Mouse (Mus musculus): ENCODE measurements around the gene Plb1. TPM values are rescaled to one million over a fixed set of nuclear protein-coding genes. Genes with fewer than 3 reads are reported as not detected.

The Plb1 gene
- polyA plus RNA-seq, 1 experiment: not detected

GRCm38 (mm10) chr5:32361441-32362235 is 129.1 kb downstream of the Plb1 start:
- Histone ChIP-seq H3K4me3 (ENCODE audit: insufficient read depth, low read length) (no peak overlapping the region), H3K4me1 (ENCODE audit: control insufficient read depth, insufficient read depth, low read length) (no peaks in the 10 kb centered on the region), H3K27ac (ENCODE audit: insufficient read depth, low read depth, low read length) (no peak overlapping the region)
- no peak for TF ChIP-seq POLR2A (IDR thresholded peaks at IDR 0.05; ENCODE audit: borderline replicate concordance, low read depth, low read length)
- no peak for TF ChIP-seq CTCF (IDR thresholded peaks at IDR 0.05; ENCODE audit: low read depth, low read length)

GRCm38 (mm10) chr5:32369391-32369790 is 136.9 kb downstream of the Plb1 start:
- no peak for TF ChIP-seq CTCF (IDR thresholded peaks at IDR 0.05; ENCODE audit: low read depth, low read length)
- TF ChIP-seq POLR2A (IDR thresholded peaks at IDR 0.05; ENCODE audit: borderline replicate concordance, low read depth, low read length): no peak
- Histone ChIP-seq H3K4me3 (ENCODE audit: insufficient read depth, low read length) (no peak overlapping the region), H3K4me1 (ENCODE audit: control insufficient read depth, insufficient read depth, low read length) (no peaks in the 10 kb centered on the region), H3K27ac (ENCODE audit: insufficient read depth, low read depth, low read length) (no peak overlapping the region)

GRCm38 (mm10) chr5:32371239-32371638 is 138.7 kb downstream of the Plb1 start:
- TF ChIP-seq POLR2A (IDR thresholded peaks at IDR 0.05; ENCODE audit: borderline replicate concordance, low read depth, low read length) (no peak), CTCF (IDR thresholded peaks at IDR 0.05; ENCODE audit: low read depth, low read length) (no peak)
- H3K4me1 ChIP-seq (ENCODE audit: control insufficient read depth, insufficient read depth, low read length): no peaks in the 10 kb centered on the region
- H3K27ac ChIP-seq (ENCODE audit: insufficient read depth, low read depth, low read length): no peak overlapping the region
- no peak overlapping the region for H3K4me3 ChIP-seq (ENCODE audit: insufficient read depth, low read length)

DNA sequence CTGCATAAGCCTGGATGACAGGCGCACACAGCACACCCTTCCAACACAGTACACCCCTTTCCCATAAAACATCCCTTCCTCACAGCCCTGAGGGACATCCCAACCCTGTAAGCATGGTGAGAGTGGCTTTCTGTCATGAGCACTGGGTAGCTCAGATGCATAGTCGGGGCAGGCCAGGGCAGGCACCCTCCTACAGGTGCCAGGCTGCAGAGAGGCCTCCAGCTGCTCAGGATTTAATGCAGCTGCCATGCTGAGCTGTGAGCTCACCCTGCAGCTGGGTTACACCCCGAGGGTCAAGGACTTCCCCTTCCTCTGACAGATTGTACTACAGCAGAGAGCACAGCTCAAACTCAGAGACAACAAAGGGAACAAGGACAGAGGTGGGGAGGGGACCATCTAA is 146.0 kb downstream of the Plb1 start:
- TF ChIP-seq POLR2A (IDR thresholded peaks at IDR 0.05; ENCODE audit: borderline replicate concordance, low read depth, low read length) (no peak), CTCF (IDR thresholded peaks at IDR 0.05; ENCODE audit: low read depth, low read length) (no peak)
- Histone ChIP-seq H3K27ac (ENCODE audit: insufficient read depth, low read depth, low read length) (no peak overlapping the region), H3K4me3 (ENCODE audit: insufficient read depth, low read length) (no peak overlapping the region), H3K4me1 (ENCODE audit: control insufficient read depth, insufficient read depth, low read length) (peaks cover 5% of the 10 kb centered on the region; the same call in 1 of the 2 replicates)

- Histone ChIP-seq H3K4me1 (ENCODE audit: control insufficient read depth, insufficient read depth, low read length) (no peaks in the 10 kb centered on the region), H3K4me3 (ENCODE audit: insufficient read depth, low read length) (no peak overlapping the region), H3K27ac (ENCODE audit: insufficient read depth, low read depth, low read length) (no peak overlapping the region)
- no peak for TF ChIP-seq CTCF (IDR thresholded peaks at IDR 0.05; ENCODE audit: low read depth, low read length)
- TF ChIP-seq POLR2A (IDR thresholded peaks at IDR 0.05; ENCODE audit: borderline replicate concordance, low read depth, low read length): no peak
Observed at GRCm38 (mm10) chr5:32388656-32389055, 156.1 kb downstream of the Plb1 start.

DNA sequence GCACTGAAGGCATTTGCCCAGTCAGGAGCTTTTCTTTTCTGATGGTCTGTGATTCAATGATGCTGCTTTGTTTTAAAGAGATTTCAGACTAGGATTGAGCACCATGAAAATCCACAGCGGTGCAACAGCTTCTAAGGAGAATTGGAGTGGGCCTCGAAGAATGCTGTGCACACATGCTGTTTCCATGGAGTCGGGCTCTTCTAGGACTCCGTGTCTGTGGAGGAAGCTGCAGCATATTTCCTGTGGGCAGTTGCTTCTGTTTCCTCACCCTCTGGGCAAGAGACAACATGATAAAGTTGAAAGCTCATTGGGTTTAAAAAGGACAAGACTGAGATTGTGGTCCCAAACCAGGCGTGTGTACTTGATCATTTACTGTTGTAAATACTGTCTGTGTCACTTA is 157.8 kb downstream of the Plb1 start:
- H3K4me1 ChIP-seq (ENCODE audit: control insufficient read depth, insufficient read depth, low read length): no peaks in the 10 kb centered on the region
- TF ChIP-seq POLR2A (IDR thresholded peaks at IDR 0.05; ENCODE audit: borderline replicate concordance, low read depth, low read length): no peak
- no peak for TF ChIP-seq CTCF (IDR thresholded peaks at IDR 0.05; ENCODE audit: low read depth, low read length)
- no peak overlapping the region for H3K27ac ChIP-seq (ENCODE audit: insufficient read depth, low read depth, low read length)
- H3K4me3 ChIP-seq (ENCODE audit: insufficient read depth, low read length): no peak overlapping the region

- Histone ChIP-seq H3K4me1 (ENCODE audit: control insufficient read depth, insufficient read depth, low read length) (no peaks in the 10 kb centered on the region), H3K27ac (ENCODE audit: insufficient read depth, low read depth, low read length) (no peak overlapping the region), H3K4me3 (ENCODE audit: insufficient read depth, low read length) (no peak overlapping the region)
- no peak for TF ChIP-seq CTCF (IDR thresholded peaks at IDR 0.05; ENCODE audit: low read depth, low read length)
- no peak for TF ChIP-seq POLR2A (IDR thresholded peaks at IDR 0.05; ENCODE audit: borderline replicate concordance, low read depth, low read length)
Observed at GRCm38 (mm10) chr5:32392281-32392680, 159.8 kb downstream of the Plb1 start.

GRCm38 (mm10) chr5:32394586-32394985 is 162.1 kb downstream of the Plb1 start:
- TF ChIP-seq POLR2A (IDR thresholded peaks at IDR 0.05; ENCODE audit: borderline replicate concordance, low read depth, low read length) (no peak), CTCF (IDR thresholded peaks at IDR 0.05; ENCODE audit: low read depth, low read length) (no peak)
- no peak overlapping the region for H3K27ac ChIP-seq (ENCODE audit: insufficient read depth, low read depth, low read length)

GRCm38 (mm10) chr5:32395101-32395892 is 162.8 kb downstream of the Plb1 start:
- TF ChIP-seq CTCF (IDR thresholded peaks at IDR 0.05; ENCODE audit: low read depth, low read length) (no peak), POLR2A (IDR thresholded peaks at IDR 0.05; ENCODE audit: borderline replicate concordance, low read depth, low read length) (no peak)
- Histone ChIP-seq H3K4me3 (ENCODE audit: insufficient read depth, low read length) (no peak overlapping the region), H3K27ac (ENCODE audit: insufficient read depth, low read depth, low read length) (no peak overlapping the region), H3K4me1 (ENCODE audit: control insufficient read depth, insufficient read depth, low read length) (no peaks in the 10 kb centered on the region)

More at GRCm38 (mm10) chr5:32394586-32394985, 162.1 kb downstream of the Plb1 start:
- Histone ChIP-seq H3K4me3 (ENCODE audit: insufficient read depth, low read length) (no peak overlapping the region), H3K4me1 (ENCODE audit: control insufficient read depth, insufficient read depth, low read length) (no peaks in the 10 kb centered on the region)

GRCm38 (mm10) chr5:32397719-32398118 is 165.2 kb downstream of the Plb1 start:
- TF ChIP-seq CTCF (IDR thresholded peaks at IDR 0.05; ENCODE audit: low read depth, low read length) (no peak), POLR2A (IDR thresholded peaks at IDR 0.05; ENCODE audit: borderline replicate concordance, low read depth, low read length) (no peak)
- Histone ChIP-seq H3K4me1 (ENCODE audit: control insufficient read depth, insufficient read depth, low read length) (no peaks in the 10 kb centered on the region), H3K4me3 (ENCODE audit: insufficient read depth, low read length) (no peak overlapping the region), H3K27ac (ENCODE audit: insufficient read depth, low read depth, low read length) (no peak overlapping the region)
